Mouse (Mus musculus): Measurements from ENCODE around the gene 1810046K07Rik. TPM values are rescaled to one million over a fixed set of nuclear protein-coding genes. Genes with fewer than 3 reads are reported as not detected.

Gene 1810046K07Rik
- polyA plus RNA-seq, 1 experiment from 2014 or later, result not detected

DNA sequence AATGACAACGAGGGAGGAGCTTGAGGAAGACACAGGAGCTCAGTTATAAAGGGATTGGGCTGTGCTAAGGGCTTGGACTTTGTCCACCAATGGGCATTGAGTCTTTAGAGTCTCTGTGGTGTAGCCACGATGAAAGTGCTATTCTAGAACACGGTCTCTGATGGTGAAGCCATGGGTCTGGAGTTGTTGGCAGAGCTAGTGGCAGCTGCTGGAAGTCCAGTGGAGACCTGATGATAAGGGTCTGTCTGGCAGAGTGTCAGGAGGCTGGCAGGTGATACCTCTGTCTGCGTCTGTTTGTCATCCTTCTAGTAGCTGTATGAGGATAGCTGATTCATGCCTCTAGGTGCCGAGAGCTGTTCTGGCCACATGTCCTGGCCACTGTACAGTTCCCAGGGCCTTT lies 24.7 kb downstream of the 1810046K07Rik start:
- no peak for ATAC-seq
- peaks cover 31% of the 10 kb centered on the region for H3K27me3 ChIP-seq
- TF ChIP-seq CTCF (IDR thresholded peaks at IDR 0.05), result no peak

DNA sequence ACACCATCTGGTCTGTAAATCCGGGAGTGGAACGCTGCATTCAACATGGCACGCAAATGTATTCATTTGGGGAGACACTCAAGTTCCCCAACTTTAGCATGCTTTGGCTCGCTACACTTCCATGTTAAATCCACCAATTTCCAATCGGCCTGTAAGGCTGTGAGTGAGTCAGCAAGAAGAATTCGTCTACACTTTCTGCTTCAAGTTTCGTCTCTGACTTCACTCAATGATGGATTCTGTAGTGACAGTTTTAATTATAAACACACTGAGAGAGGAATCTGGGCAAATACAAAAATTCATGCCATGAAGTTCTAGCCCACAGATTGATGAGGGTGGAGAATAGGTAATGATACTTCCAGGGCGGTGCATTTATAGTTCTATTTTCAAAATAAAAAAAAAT lies 35.2 kb downstream of the 1810046K07Rik start:
- ChIA-PET CTCF (interaction anchor here (0.9 to 3.8 kb wide), 9 partner anchors 9 to 160 kb away, joined by 3 to 27 read pairs (median 5); partner anchors contain the start of genes Colca2 and Gm32742), POLR2A (no interaction called here)
- ATAC-seq, result no peak
- in situ Hi-C loops (cut with MboI; ENCODE audit: low pct_unique_long_range_greater_than_20kb), result loop anchor here (5.0 to 25.0 kb wide), 3 partner anchors 131 to 481 kb away; no protein-coding TSS in a partner anchor
- no peak for TF ChIP-seq CTCF (IDR thresholded peaks at IDR 0.05)
- no peak for DNase-seq (ENCODE audit: low read depth, low spot score)
- H3K27me3 ChIP-seq, result no peaks in the 10 kb centered on the region

More for the DNA sequence above, 24.7 kb downstream of the 1810046K07Rik start:
- ChIA-PET CTCF (interaction anchor here (1.2 to 1.5 kb wide), 2 partner anchors 11 to 15 kb away, joined by 3 to 4 read pairs; no protein-coding TSS in a partner anchor), POLR2A (no interaction called here)
- DNase-seq (ENCODE audit: low read depth, low spot score), result no peak
- in situ Hi-C loops (cut with MboI; ENCODE audit: low pct_unique_long_range_greater_than_20kb), result no loop called here

DNA sequence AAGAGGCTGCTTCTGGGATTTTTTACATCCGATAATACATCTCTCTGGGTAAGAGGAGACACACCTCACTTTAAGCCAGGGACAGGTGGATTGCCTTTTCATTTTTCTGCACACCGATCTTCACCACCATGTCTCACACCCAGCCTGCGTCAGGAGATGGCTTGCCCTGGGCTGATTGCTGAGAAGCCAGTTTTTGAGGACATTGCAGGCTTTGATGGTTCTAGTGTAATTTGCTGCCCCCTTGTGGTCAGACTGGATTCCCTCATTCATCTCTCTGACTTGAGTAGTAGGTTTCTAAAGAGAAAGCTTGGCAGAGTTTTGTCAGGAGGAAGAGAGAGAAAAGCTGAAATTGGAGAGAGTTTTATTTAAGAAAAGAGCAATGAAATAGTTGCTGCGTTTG lies 36.0 kb downstream of the 1810046K07Rik start:
- CTCF ChIA-PET, result interaction anchor here (0.6 to 3.8 kb wide), 14 partner anchors 9 to 446 kb away, joined by 3 to 27 read pairs (median 3); partner anchors contain the start of genes Colca2 and Gm32742
- in situ Hi-C loops (cut with MboI; ENCODE audit: low pct_unique_long_range_greater_than_20kb), result loop anchor here (5.0 to 25.0 kb wide), 3 partner anchors 130 to 480 kb away; no protein-coding TSS in a partner anchor
- no peak for ATAC-seq
- POLR2A ChIA-PET, result no interaction called here
- H3K27me3 ChIP-seq, result no peaks in the 10 kb centered on the region
- peak; percentile 77 for TF ChIP-seq CTCF (IDR thresholded peaks at IDR 0.05)
- DNase-seq (ENCODE audit: low read depth, low spot score), result peak; percentile 33

DNA sequence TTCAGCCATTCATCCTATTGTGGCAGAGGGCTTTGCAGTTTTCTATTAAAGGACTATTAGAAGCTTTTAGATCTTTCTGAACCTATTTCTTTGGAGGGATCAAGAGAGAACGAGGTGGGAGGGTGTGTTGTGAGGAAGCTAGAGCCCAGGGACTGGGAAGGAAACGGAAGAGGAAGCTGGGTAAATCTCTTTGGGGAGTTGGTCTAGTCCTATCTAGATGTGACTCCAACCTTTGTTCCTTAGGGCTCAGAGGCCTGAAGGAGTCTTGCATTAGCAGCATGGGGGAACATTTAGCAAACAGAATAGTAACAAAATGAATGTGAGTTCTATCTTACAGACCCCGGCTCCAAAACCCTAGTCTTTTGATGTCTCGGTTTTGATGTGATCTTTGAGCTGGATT lies 37.7 kb downstream of the 1810046K07Rik start:
- in situ Hi-C loops (cut with MboI; ENCODE audit: low pct_unique_long_range_greater_than_20kb), result loop anchor here (5.0 to 25.0 kb wide), 3 partner anchors 129 to 479 kb away; no protein-coding TSS in a partner anchor
- no peaks in the 10 kb centered on the region for H3K27me3 ChIP-seq
- POLR2A ChIA-PET, result interaction anchor here (0.7 kb wide), 1 partner anchor 128 kb away, joined by 3 read pairs; no protein-coding TSS in a partner anchor
- TF ChIP-seq CTCF (IDR thresholded peaks at IDR 0.05), result no peak
- ATAC-seq, result no peak
- no peak for DNase-seq (ENCODE audit: low read depth, low spot score)
- CTCF ChIA-PET, result interaction anchor here (3.0 to 3.8 kb wide), 2 partner anchors 128 to 131 kb away, joined by 15 to 27 read pairs; no protein-coding TSS in a partner anchor

DNA sequence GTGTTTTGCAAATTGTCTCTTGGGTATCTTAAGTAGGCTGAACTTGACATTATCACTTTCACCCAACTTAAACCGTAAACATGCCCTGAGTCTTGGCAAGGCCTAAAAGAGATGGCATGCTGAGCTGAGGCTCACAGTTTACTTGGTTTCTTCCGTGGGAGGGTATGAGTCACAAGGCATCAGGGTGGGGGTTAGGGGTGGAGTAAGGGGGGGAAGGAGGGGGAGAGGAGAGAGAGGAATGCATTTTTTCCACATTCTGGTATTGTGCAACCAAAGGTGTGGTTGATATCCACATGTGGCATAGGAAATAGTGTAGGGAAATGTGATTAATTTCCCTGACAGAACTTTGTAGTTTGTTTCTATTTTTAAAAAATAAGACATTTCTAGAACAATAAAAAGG lies 42.6 kb downstream of the 1810046K07Rik start:
- H3K27me3 ChIP-seq, result no peaks in the 10 kb centered on the region
- ATAC-seq, result peak; percentile 65
- TF ChIP-seq CTCF (IDR thresholded peaks at IDR 0.05), result no peak
- ChIA-PET CTCF (no interaction called here), POLR2A (no interaction called here)
- in situ Hi-C loops (cut with MboI; ENCODE audit: low pct_unique_long_range_greater_than_20kb), result loop anchor here (25.0 kb wide), 2 partner anchors 249 to 474 kb away; no protein-coding TSS in a partner anchor
- no peak for DNase-seq (ENCODE audit: low read depth, low spot score)

DNA sequence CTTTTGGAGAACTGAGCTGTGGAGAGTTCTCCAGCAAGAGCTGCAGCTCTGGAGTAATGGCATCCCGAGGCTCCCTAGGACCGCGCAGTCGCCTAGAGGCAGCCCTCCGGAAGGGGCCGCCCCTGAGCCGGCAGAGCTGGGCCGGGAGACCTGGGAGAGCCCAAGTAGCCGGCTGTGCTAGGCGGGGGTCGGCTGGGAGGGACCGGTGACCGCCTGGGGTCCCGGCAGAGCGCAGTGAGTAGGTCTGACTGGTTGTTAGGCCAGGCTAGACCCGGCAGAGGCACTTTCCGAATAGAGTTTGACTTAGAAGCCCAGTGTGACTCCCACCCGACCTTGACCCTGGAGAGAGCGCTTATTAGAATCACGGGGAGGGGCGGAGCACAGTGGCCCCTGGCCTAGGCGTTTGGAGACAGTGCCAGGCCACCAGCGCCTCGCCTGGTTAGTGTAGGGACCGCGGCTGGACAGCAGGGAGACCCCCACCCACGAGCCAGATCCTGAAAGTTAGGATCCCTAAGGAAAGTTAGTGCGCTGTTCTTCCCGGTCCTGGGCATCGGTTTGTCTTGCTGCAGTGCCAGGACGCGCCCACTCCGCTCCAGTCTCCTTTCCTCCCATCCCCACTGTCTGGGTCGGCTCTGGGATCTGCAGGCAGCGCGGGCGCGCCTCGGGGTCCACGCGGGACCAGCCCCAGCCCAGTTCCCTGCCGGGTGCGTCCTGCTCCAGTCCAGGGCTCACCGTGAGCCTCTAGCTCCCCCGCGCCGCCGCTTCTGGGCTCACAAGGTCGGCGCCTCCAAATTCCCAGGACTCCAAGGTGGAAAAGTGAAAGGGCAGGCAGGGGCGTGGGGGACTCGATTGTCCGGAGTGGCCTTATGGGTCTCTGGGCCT lies 50.0 kb downstream of the 1810046K07Rik start, which contains the start of gene Colca2:
Gene Colca2 (minus strand): TSS at position 70 of the 882 bp plus-strand sequence.
- H3K27me3 ChIP-seq, result no peaks in the 10 kb centered on the region
- DNase-seq (ENCODE audit: low read depth, low spot score) (no peak), ATAC-seq (peak; percentile 90)
- in situ Hi-C loops (cut with MboI; ENCODE audit: low pct_unique_long_range_greater_than_20kb), result loop anchor here (25.0 kb wide), 2 partner anchors 241 to 466 kb away; no protein-coding TSS in a partner anchor
- ChIA-PET CTCF (interaction anchor here (1.4 to 2.2 kb wide), 2 partner anchors 14 to 116 kb away, joined by 7 to 9 read pairs; no protein-coding TSS in a partner anchor), POLR2A (interaction anchor here (0.6 kb wide), 1 partner anchor 96 kb away, joined by 4 read pairs; no protein-coding TSS in a partner anchor)
- TF ChIP-seq CTCF (IDR thresholded peaks at IDR 0.05), result peak; percentile 59

DNA sequence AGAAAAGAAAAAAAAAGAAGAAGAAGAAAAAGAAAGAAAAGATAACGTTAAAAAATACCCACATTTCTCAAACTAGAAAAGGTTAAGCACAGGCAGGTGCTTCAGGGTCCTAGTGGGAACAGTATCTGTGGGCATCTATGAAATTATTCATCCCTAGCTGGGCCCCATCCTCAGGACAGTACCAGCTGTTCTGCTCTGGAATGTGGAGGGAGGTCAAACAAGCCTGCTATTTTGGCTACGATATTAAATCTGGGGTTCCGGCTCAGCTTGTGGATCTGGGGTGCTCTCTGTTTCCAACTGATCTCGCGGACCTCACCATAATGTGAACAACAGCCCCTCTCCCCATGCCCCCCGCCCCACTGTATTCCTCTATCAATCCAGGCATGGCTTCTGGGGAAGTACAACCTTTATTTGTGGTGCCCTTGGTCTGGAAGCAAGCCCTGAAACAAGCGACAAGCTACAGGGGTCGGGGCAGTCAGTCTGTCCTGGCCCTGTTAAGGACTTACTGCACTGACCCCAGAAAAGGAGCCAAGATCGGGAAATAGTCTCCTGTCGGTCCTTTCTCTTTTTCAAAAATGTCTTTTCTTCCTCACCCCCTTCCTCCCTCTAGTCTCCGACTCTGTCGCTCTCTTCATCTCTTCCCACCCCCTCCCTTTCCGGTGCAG lies 50.8 kb downstream of the 1810046K07Rik start:
- in situ Hi-C loops (cut with MboI; ENCODE audit: low pct_unique_long_range_greater_than_20kb), result loop anchor here (25.0 kb wide), 2 partner anchors 241 to 466 kb away; no protein-coding TSS in a partner anchor
- ChIA-PET CTCF (interaction anchor here (1.4 to 2.2 kb wide), 2 partner anchors 15 to 116 kb away, joined by 7 to 9 read pairs; no protein-coding TSS in a partner anchor), POLR2A (interaction anchor here (0.6 to 0.7 kb wide), 2 partner anchors 95 to 830 kb away, joined by 3 to 4 read pairs; no protein-coding TSS in a partner anchor)
- H3K27me3 ChIP-seq, result no peaks in the 10 kb centered on the region
- TF ChIP-seq CTCF (IDR thresholded peaks at IDR 0.05), result no peak
- ATAC-seq (no peak), DNase-seq (ENCODE audit: low read depth, low spot score) (no peak)

DNA sequence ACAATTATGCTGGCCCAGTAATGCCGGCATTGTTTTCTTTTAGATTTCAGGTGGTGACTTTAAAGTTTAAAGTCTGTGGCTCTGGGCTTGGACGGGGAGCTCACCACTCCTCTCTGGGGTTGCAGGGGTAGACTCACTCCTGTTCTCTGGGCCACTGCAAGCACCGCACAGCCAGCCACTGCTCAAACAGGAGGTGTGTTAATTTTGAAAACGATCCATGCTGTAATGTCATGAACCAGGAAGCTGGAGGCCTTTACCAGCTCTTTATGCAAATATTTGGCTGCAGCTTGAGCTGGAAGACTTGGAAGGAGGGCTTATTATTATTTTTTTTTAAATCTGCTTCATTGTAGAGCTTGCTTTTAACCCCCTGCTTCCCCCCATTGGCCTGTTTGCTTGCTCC lies 54.0 kb downstream of the 1810046K07Rik start:
- ChIA-PET POLR2A (no interaction called here), CTCF (interaction anchor here (1.1 to 1.2 kb wide), 2 partner anchors 18 to 27 kb away, joined by 3 to 5 read pairs; no protein-coding TSS in a partner anchor)
- DNase-seq (ENCODE audit: low read depth, low spot score) (no peak), ATAC-seq (no peak)
- in situ Hi-C loops (cut with MboI; ENCODE audit: low pct_unique_long_range_greater_than_20kb), result loop anchor here (25.0 kb wide), 2 partner anchors 237 to 462 kb away; no protein-coding TSS in a partner anchor
- H3K27me3 ChIP-seq, result no peaks in the 10 kb centered on the region
- TF ChIP-seq CTCF (IDR thresholded peaks at IDR 0.05), result no peak

DNA sequence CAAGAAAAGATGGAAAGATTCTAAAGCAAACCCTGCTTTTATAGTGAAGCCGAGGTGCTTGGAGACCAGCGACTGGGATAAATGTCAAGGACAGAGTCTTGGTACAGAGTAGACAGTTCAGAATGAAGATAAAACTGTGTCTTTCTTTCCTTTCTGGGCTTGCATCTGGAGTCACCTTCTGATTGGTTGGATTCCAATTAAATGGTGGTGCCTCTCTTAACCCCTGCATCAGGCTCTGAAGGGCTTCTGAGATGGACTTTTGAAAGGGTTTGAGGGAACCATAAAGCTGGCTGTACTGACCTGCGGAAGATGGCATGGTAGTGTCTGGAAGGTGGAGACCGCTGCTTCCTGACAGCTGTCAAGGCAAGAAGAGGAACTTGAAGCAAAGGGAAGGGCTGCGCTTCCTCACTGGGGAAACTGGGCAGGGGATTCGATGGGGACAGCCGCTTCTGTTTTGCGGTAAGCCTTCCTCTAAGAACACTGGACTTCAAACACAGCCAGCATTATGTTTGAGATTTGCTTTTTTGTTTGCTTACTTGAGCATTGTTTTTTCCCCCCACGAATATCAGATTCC lies 55.0 kb downstream of the 1810046K07Rik start:
- in situ Hi-C loops (cut with MboI; ENCODE audit: low pct_unique_long_range_greater_than_20kb), result no loop called here
- no peaks in the 10 kb centered on the region for H3K27me3 ChIP-seq
- ChIA-PET CTCF (no interaction called here), POLR2A (no interaction called here)
- DNase-seq (ENCODE audit: low read depth, low spot score) (no peak), ATAC-seq (no peak)
- TF ChIP-seq CTCF (IDR thresholded peaks at IDR 0.05), result no peak

DNA sequence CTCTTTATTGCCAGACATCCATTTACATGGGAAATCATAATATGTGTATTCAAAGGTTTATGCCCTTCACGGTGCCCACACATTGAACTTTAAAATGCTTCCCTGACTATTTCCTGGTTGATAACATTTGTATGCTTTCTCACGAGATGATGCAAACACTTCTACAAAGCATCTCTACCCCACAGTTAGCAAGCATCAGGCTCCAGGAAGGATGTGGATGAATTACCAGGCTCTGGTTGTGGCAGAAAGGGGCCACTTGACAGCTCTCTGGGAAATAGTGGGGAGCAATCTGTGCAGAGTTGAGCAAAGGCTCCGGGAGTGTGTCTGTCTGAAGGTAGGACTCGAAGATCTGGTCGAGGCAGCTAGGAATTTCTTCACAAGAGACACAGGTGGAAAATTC lies 56.6 kb downstream of the 1810046K07Rik start:
- CTCF ChIA-PET, result no interaction called here
- no peak for ATAC-seq
- POLR2A ChIA-PET, result no interaction called here
- no peak for DNase-seq (ENCODE audit: low read depth, low spot score)
- in situ Hi-C loops (cut with MboI; ENCODE audit: low pct_unique_long_range_greater_than_20kb), result no loop called here
- H3K27me3 ChIP-seq, result no peaks in the 10 kb centered on the region
- TF ChIP-seq CTCF (IDR thresholded peaks at IDR 0.05), result no peak

All from Patski (cell line).